Mouse (Mus musculus): ENCODE measurements at regions not wholly inside any gene's neighbourhood (a gene's known extent, or its start where the extent isn't known, plus 50 kb on each side); places are given as distances from the start of the nearest gene placed in this dataset.

DNA sequence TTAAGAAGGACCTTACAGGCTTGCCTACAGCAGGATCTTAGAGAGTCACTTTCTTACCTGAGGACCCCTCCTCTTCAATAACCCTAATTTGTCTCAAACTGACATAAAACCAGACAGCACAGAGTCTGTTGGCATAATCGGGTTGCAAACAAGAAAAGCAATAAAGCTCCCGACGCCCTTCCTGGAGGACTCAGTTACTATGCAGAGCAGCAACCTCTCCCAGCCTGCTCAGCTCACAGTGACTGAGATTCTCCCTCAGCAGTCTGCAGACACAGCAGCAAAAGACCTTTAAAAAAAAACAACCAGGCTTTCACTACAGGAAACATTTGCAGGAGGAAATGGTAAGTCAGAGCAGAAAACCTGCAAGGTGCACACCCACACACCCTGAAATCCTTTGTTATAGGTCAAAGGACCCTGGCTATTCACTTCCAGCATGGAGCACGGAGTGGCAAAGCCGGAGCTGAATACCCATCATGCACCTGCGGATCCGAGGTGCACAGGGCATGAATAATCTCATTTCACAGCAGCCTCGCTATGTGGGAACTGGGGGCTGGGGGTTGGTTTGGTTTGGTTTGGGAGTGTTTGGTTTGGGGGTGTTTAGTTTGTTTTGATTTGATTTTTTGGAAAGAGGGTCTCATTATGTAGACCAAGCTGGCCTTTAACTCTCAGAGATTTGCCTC, 97.6 kb downstream of the Tbx19 start:
- ATAC-seq (ENCODE audit: insufficient number of reproducible peaks, insufficient read depth, low FRiP score, low read depth), result no peak
- no peaks in the 10 kb centered on the region for H3K27me3 ChIP-seq (ENCODE audit: control insufficient read depth, insufficient read depth, low read length)
- 64% methylated on average over 8 of the region's 8 CpGs for WGBS
- no peaks in the 10 kb centered on the region for H3K9me3 ChIP-seq (ENCODE audit: control insufficient read depth, low read depth, low read length)
- H3K27ac ChIP-seq (ENCODE audit: low read length), result no peak overlapping the region
- H3K4me1 ChIP-seq (ENCODE audit: control insufficient read depth, insufficient read depth, low read length), result no peaks in the 10 kb centered on the region
- no peak overlapping the region for H3K9ac ChIP-seq (replicated peaks; ENCODE audit: low read depth, low read length)
- no peaks in the 10 kb centered on the region for H3K36me3 ChIP-seq (ENCODE audit: control insufficient read depth, insufficient read depth, low read length)
- H3K4me2 ChIP-seq (replicated peaks; ENCODE audit: low read depth, low read length), result no peak overlapping the region
- H3K4me3 ChIP-seq (ENCODE audit: low read depth, low read length), result no peak overlapping the region

DNA sequence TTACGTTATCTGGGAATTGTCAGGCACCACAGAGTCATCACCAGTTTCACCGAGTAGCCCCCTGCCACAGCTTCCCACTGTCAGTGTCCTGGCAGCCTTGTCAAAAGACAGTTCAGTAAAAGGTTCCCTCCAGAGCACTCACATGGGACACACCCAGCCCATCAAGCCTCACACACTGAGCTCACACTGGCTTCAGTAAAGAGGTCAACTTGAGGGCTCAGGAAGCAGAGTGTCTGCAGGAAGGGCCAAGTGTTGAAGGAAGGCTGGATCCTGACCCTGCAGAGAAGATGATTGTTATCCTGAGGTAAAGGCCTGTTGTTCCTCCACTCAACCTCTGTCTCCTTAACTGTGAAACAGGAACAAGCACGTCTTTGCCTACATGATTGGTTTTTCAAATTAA, 99.2 kb downstream of the Tbx19 start:
- Histone ChIP-seq H3K9ac (replicated peaks; ENCODE audit: low read depth, low read length) (no peak overlapping the region), H3K4me3 (ENCODE audit: low read depth, low read length) (no peak overlapping the region), H3K4me2 (replicated peaks; ENCODE audit: low read depth, low read length) (no peak overlapping the region), H3K27me3 (ENCODE audit: control insufficient read depth, insufficient read depth, low read length) (no peaks in the 10 kb centered on the region), H3K4me1 (ENCODE audit: control insufficient read depth, insufficient read depth, low read length) (no peaks in the 10 kb centered on the region), H3K27ac (ENCODE audit: low read length) (no peak overlapping the region), H3K9me3 (ENCODE audit: control insufficient read depth, low read depth, low read length) (no peaks in the 10 kb centered on the region), H3K36me3 (ENCODE audit: control insufficient read depth, insufficient read depth, low read length) (no peaks in the 10 kb centered on the region)
- ATAC-seq (ENCODE audit: insufficient number of reproducible peaks, insufficient read depth, low FRiP score, low read depth), result no peak
- 71% methylated on average over 3 of the region's 3 CpGs for WGBS

DNA sequence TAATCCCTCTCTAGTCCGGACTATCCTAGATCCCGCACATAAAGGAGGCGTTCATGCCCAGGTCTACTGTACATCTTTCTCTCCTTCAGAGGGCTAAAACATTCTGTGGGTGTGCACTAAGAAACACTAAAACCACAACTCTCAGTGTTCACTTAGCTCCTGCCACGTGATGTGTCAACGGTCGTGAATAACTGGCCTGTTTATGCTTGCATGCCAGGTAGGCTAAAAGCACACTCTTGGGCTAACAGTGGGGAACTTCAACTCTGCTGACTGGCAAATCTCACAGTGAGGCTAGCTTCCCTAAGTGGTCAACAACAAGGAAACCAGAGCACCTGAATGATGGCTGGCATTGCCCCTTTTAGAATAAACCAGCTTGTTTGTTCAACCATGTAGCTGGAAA, 106.3 kb downstream of the Tbx19 start:
- no peaks in the 10 kb centered on the region for H3K36me3 ChIP-seq (ENCODE audit: control insufficient read depth, insufficient read depth, low read length)
- 69% methylated on average over 6 of the region's 6 CpGs for WGBS
- no peak for ATAC-seq (ENCODE audit: insufficient number of reproducible peaks, insufficient read depth, low FRiP score, low read depth)

DNA sequence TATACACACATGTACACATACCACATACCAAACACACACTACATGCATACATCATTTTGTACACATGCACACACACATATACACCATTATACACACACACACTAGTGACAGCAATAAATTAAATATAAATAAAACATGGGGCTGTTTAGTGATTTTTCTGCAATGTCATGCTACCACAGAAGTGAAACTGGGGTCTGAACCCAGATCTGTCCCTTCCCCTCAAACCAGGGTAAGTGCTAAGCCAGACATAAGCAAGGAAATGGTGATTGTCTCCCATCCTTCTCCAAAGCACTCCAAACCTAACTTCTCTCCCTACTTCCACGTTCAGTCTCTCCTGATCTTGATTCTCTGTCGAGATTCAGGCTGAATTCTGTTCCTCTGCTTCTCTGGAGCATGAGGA, 109.3 kb downstream of the Tbx19 start:
- peaks cover 8% of the 10 kb centered on the region; the same call in 1 of the 2 replicates for H3K4me1 ChIP-seq (ENCODE audit: control insufficient read depth, insufficient read depth, low read length)
- WGBS, result 66% methylated on average over 2 of the region's 2 CpGs

More for the DNA sequence above, 106.3 kb downstream of the Tbx19 start:
- no peaks in the 10 kb centered on the region for H3K27me3 ChIP-seq (ENCODE audit: control insufficient read depth, insufficient read depth, low read length)
- H3K4me2 ChIP-seq (replicated peaks; ENCODE audit: low read depth, low read length), result no peak overlapping the region
- no peak overlapping the region for H3K4me3 ChIP-seq (ENCODE audit: low read depth, low read length)
- H3K9me3 ChIP-seq (ENCODE audit: control insufficient read depth, low read depth, low read length), result no peaks in the 10 kb centered on the region
- H3K9ac ChIP-seq (replicated peaks; ENCODE audit: low read depth, low read length), result no peak overlapping the region
- no peaks in the 10 kb centered on the region for H3K4me1 ChIP-seq (ENCODE audit: control insufficient read depth, insufficient read depth, low read length)
- H3K27ac ChIP-seq (ENCODE audit: low read length), result no peak overlapping the region

DNA sequence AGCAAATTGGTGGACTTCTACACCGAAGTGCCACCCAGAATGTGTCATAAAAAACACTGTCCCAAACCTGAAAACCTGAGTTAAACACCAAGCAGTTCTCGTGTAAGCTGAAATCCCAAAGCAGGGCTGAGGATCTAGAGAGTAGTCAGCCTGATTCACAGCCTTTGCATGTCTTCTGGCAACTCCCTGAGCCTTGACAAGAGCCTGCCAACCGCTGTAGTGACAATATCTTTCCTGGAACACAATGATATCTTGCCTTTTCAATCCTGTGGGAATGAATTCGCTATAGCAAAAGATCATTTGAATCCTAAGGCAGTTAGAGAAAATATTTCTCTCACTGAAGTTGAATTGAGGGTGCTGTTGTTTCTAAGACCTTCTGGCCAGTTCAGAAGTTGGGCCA, 110.4 kb downstream of the Tbx19 start:
- 77% methylated on average over 4 of the region's 4 CpGs for WGBS

More for the DNA sequence above, 109.3 kb downstream of the Tbx19 start:
- no peak overlapping the region for H3K4me2 ChIP-seq (replicated peaks; ENCODE audit: low read depth, low read length)
- H3K36me3 ChIP-seq (ENCODE audit: control insufficient read depth, insufficient read depth, low read length), result no peaks in the 10 kb centered on the region
- H3K9ac ChIP-seq (replicated peaks; ENCODE audit: low read depth, low read length), result no peak overlapping the region
- no peaks in the 10 kb centered on the region for H3K9me3 ChIP-seq (ENCODE audit: control insufficient read depth, low read depth, low read length)
- H3K27ac ChIP-seq (ENCODE audit: low read length), result no peak overlapping the region
- no peak for ATAC-seq (ENCODE audit: insufficient number of reproducible peaks, insufficient read depth, low FRiP score, low read depth)
- no peaks in the 10 kb centered on the region for H3K27me3 ChIP-seq (ENCODE audit: control insufficient read depth, insufficient read depth, low read length)
- H3K4me3 ChIP-seq (ENCODE audit: low read depth, low read length), result no peak overlapping the region

DNA sequence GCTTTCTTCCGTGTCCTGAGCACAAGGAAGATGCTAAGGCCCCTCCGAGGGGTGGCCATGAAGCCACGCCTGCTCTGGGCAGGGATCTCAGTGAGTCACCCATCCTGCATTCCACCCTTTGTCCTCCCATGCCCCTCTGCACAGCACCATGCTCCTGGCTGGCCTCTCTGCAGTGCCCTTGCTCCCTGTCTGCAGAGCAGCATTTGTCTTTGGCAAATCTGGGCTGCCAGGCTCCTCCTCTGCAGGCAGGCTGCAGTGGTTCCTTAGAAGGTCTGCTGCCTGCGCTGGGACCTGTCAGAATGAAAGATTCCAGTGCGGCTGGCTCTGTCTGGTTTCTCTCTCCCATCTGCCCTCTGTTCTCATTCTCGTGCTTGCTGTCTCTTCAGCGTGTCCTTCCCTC, 111.3 kb upstream of the Xcl1 start:
- no peaks in the 10 kb centered on the region for H3K36me3 ChIP-seq (ENCODE audit: control insufficient read depth, insufficient read depth, low read length)
- no peaks in the 10 kb centered on the region for H3K27me3 ChIP-seq (ENCODE audit: control insufficient read depth, insufficient read depth, low read length)
- no peak overlapping the region for H3K4me3 ChIP-seq (ENCODE audit: low read depth, low read length)
- H3K27ac ChIP-seq (ENCODE audit: low read length), result peak overlapping the region; percentile 75; the same call in 1 of the 2 replicates
- H3K9ac ChIP-seq (replicated peaks; ENCODE audit: low read depth, low read length), result no peak overlapping the region
- H3K4me2 ChIP-seq (replicated peaks; ENCODE audit: low read depth, low read length), result peak overlapping the region; percentile 17; the same call in 1 of the 2 replicates
- WGBS, result under 1% methylated on average over 7 of the region's 7 CpGs
- ATAC-seq (ENCODE audit: insufficient number of reproducible peaks, insufficient read depth, low FRiP score, low read depth), result peak; percentile 87
- peaks cover 12% of the 10 kb centered on the region; the same call in 1 of the 2 replicates for H3K4me1 ChIP-seq (ENCODE audit: control insufficient read depth, insufficient read depth, low read length)
- no peaks in the 10 kb centered on the region for H3K9me3 ChIP-seq (ENCODE audit: control insufficient read depth, low read depth, low read length)

More for the DNA sequence above, 110.4 kb downstream of the Tbx19 start:
- Histone ChIP-seq H3K4me3 (ENCODE audit: low read depth, low read length) (no peak overlapping the region), H3K4me1 (ENCODE audit: control insufficient read depth, insufficient read depth, low read length) (peaks cover 12% of the 10 kb centered on the region; the same call in 1 of the 2 replicates), H3K36me3 (ENCODE audit: control insufficient read depth, insufficient read depth, low read length) (no peaks in the 10 kb centered on the region), H3K9ac (replicated peaks; ENCODE audit: low read depth, low read length) (no peak overlapping the region), H3K9me3 (ENCODE audit: control insufficient read depth, low read depth, low read length) (no peaks in the 10 kb centered on the region), H3K27me3 (ENCODE audit: control insufficient read depth, insufficient read depth, low read length) (no peaks in the 10 kb centered on the region), H3K27ac (ENCODE audit: low read length) (no peak overlapping the region), H3K4me2 (replicated peaks; ENCODE audit: low read depth, low read length) (no peak overlapping the region)
- ATAC-seq (ENCODE audit: insufficient number of reproducible peaks, insufficient read depth, low FRiP score, low read depth), result no peak

DNA sequence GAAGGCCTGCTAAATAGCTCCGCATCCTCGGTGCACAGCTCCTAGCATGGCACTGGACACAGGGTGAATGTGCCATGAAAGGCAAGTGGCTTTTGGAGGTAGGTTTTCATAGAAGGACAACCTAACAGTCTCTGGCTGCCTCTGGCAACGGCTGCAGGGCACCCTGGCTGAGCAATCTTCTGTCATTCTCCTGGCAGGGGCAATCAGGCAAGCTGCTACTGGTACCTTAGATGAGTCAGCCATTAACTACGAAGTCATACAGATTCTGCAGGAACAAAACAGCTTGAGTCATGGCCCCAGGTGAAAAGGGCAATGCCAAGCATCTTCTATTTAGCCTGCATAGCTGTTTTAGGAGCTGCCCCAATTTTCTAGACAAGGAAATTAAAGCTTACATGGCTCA, 110.7 kb upstream of the Xcl1 start:
- ATAC-seq (ENCODE audit: insufficient number of reproducible peaks, insufficient read depth, low FRiP score, low read depth), result no peak; the same call in 1 of the 2 replicates
- Histone ChIP-seq H3K9me3 (ENCODE audit: control insufficient read depth, low read depth, low read length) (no peaks in the 10 kb centered on the region), H3K4me2 (replicated peaks; ENCODE audit: low read depth, low read length) (no peak overlapping the region), H3K27ac (ENCODE audit: low read length) (peak overlapping the region; percentile 75; the same call in 1 of the 2 replicates), H3K36me3 (ENCODE audit: control insufficient read depth, insufficient read depth, low read length) (no peaks in the 10 kb centered on the region), H3K4me3 (ENCODE audit: low read depth, low read length) (no peak overlapping the region), H3K4me1 (ENCODE audit: control insufficient read depth, insufficient read depth, low read length) (peaks cover 12% of the 10 kb centered on the region; the same call in 1 of the 2 replicates), H3K9ac (replicated peaks; ENCODE audit: low read depth, low read length) (no peak overlapping the region), H3K27me3 (ENCODE audit: control insufficient read depth, insufficient read depth, low read length) (no peaks in the 10 kb centered on the region)
- WGBS, result 52% methylated on average over 4 of the region's 4 CpGs

DNA sequence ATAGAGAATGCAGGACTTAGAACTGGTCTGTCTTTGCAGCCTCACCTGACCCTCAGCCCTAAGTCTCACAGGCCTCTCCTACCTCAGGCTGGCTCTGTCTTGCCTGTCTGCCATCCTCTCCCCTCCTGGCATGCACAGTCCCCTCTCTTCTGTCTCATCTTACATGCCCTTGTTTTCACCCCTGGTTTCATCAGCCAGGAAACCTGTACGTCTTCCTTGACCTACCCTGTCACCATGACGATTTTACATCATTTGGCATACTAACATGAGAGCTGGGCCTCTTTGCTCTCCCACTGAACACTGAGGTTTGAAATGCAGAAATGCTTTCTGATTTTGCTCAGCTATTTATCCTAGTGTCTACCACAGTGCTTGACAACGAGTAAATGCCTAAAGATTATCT, 108.0 kb upstream of the Xcl1 start:
- H3K27ac ChIP-seq (ENCODE audit: low read length), result no peak overlapping the region
- H3K9me3 ChIP-seq (ENCODE audit: control insufficient read depth, low read depth, low read length), result no peaks in the 10 kb centered on the region
- no peaks in the 10 kb centered on the region for H3K27me3 ChIP-seq (ENCODE audit: control insufficient read depth, insufficient read depth, low read length)
- H3K4me2 ChIP-seq (replicated peaks; ENCODE audit: low read depth, low read length), result no peak overlapping the region
- H3K4me3 ChIP-seq (ENCODE audit: low read depth, low read length), result no peak overlapping the region
- H3K36me3 ChIP-seq (ENCODE audit: control insufficient read depth, insufficient read depth, low read length), result no peaks in the 10 kb centered on the region
- no peak overlapping the region for H3K9ac ChIP-seq (replicated peaks; ENCODE audit: low read depth, low read length)
- WGBS, result 28% methylated on average over 3 of the region's 3 CpGs
- peaks cover 12% of the 10 kb centered on the region; the same call in 1 of the 2 replicates for H3K4me1 ChIP-seq (ENCODE audit: control insufficient read depth, insufficient read depth, low read length)
- no peak for ATAC-seq (ENCODE audit: insufficient number of reproducible peaks, insufficient read depth, low FRiP score, low read depth)

DNA sequence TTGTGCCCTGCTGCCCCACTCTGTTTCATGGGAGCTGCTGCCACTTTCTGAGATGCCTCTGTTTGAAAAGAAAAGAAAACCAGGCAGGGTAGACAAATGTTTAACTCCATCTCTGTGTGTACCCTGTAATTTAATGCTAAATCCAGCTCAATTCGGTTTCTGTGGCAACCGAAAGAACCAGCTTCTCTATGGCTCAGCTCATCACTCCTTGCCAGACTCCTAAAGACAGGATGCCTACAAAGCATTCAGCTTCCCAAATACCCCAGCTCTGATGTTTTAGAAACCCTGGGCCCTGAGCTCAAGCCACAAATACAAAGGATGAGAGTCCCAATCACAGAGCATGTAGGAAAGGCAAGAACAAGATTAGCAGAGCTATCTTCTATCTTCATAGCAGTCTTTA, 106.8 kb upstream of the Xcl1 start:
- no peak overlapping the region for H3K9ac ChIP-seq (replicated peaks; ENCODE audit: low read depth, low read length)
- peaks cover 12% of the 10 kb centered on the region; the same call in 1 of the 2 replicates for H3K4me1 ChIP-seq (ENCODE audit: control insufficient read depth, insufficient read depth, low read length)
- 75% methylated on average over 2 of the region's 2 CpGs for WGBS
- H3K27me3 ChIP-seq (ENCODE audit: control insufficient read depth, insufficient read depth, low read length), result no peaks in the 10 kb centered on the region
- H3K9me3 ChIP-seq (ENCODE audit: control insufficient read depth, low read depth, low read length), result no peaks in the 10 kb centered on the region
- no peaks in the 10 kb centered on the region for H3K36me3 ChIP-seq (ENCODE audit: control insufficient read depth, insufficient read depth, low read length)
- no peak overlapping the region for H3K27ac ChIP-seq (ENCODE audit: low read length)
- H3K4me3 ChIP-seq (ENCODE audit: low read depth, low read length), result no peak overlapping the region
- no peak for ATAC-seq (ENCODE audit: insufficient number of reproducible peaks, insufficient read depth, low FRiP score, low read depth)
- H3K4me2 ChIP-seq (replicated peaks; ENCODE audit: low read depth, low read length), result no peak overlapping the region

All from stomach, embryonic 14.5 days (tissue).